Mouse (Mus musculus) liver, embryonic 16.5 days (tissue): ENCODE measurements around the gene 2300002M23Rik. TPM values are rescaled to one million over a fixed set of nuclear protein-coding genes. Genes with fewer than 3 reads are reported as not detected.

ENCODE experiments used
- ATAC-seq: fragments of 200-750 bp; cut with Nextera tagmentation; 2 replicates; pipeline ENCODE4 v1.8.0; 2017; ENCODE audit warnings: low read depth, mild to moderate bottlenecking, moderate number of reproducible peaks, moderate library complexity
- H3K27ac ChIP-seq: fragments of 300-500 bp; sonication (generic); 2 replicates; pipeline ENCODE4 v1.5.1; 2014; ENCODE audit warnings: mild to moderate bottlenecking, low read length
- H3K27me3 ChIP-seq: fragments of 300-500 bp; sonication (generic); 2 replicates; pipeline ENCODE4 v1.6.1; 2014; ENCODE audit warnings: low read depth, low read length, mixed read lengths; ENCODE audit not compliant: control insufficient read depth, insufficient read depth
- H3K36me3 ChIP-seq: fragments of 300-500 bp; sonication (generic); 2 replicates; pipeline ENCODE4 v1.6.1; 2014; ENCODE audit warnings: mild to moderate bottlenecking; ENCODE audit not compliant: control insufficient read depth, insufficient read depth
- H3K4me1 ChIP-seq: fragments of 300-500 bp; sonication (generic); 2 replicates; pipeline ENCODE4 v1.6.1; 2014; ENCODE audit warnings: low read depth, low read length, mixed read lengths; ENCODE audit not compliant: control insufficient read depth
- H3K4me2 ChIP-seq: fragments of 300-500 bp; sonication (generic); 2 replicates; pipeline ENCODE4 v1.6.1; 2014; ENCODE audit warnings: low read depth, low read length, mixed read lengths
- H3K4me3 ChIP-seq: fragments of 300-500 bp; sonication (generic); 2 replicates; pipeline ENCODE4 v1.5.1; 2014; ENCODE audit warnings: low read depth, mild to moderate bottlenecking, low read length
- H3K9ac ChIP-seq: fragments of 300-500 bp; sonication (generic); 2 replicates; pipeline ENCODE4 v1.6.1; 2014; ENCODE audit warnings: low read depth, low read length
- H3K9me3 ChIP-seq: fragments of 300-500 bp; sonication (generic); replicated peaks from 2 replicates; pipeline ENCODE4 v1.6.1; 2016; ENCODE audit warnings: low read length; ENCODE audit not compliant: control insufficient read depth
- WGBS: fragments of 180-500 bp; shearing (Covaris S2); extraction: QIAGEN DNeasy Blood & Tissue Kit; methylation state at CpG from one replicate; pipeline ENCODE4 v1.1.7; 2014; ENCODE audit not compliant: insufficient replicate concordance; 5-methylcytosine and 5-hydroxymethylcytosine counted together
- polyA plus RNA-seq: library from polyadenylated mRNA; unstranded; fragments of >200 nt; fragmentation: Nextera tagmentation; extraction: Ambion mirVana; gene quantifications from 2 replicates; pipeline ENCODE4 v1.2.1, GENCODE M21; 2015

2300002M23Rik gene
- polyA plus RNA-seq, 1 experiment from 2014 or later = not detected

DNA sequence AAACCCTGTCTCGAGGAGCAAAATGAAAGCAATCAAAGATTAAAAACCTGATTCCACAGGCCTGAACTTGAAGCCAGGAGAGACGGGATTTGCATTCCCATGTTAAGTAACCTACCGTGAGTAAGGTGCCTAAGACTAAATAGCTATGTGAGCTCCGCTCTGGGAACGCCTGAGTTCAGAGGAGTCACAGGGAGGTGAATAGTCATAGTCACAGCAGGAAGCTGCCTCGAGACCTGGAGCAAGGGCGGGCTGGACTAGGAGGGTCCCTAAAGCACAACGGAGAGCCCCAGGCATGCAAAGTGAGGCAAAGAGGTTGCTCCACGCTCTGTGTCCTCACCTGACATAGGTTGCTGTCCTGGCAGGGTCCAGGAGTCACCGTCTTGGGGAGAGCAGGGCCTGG, 27.7 kb upstream of the 2300002M23Rik start:
- Histone ChIP-seq H3K4me2 (no peak overlapping the region), H3K27ac (no peak overlapping the region), H3K27me3 (no peaks in the 10 kb centered on the region), H3K4me3 (no peak overlapping the region), H3K9me3 (no peaks in the 10 kb centered on the region), H3K4me1 (no peaks in the 10 kb centered on the region), H3K9ac (no peak overlapping the region), H3K36me3 (no peaks in the 10 kb centered on the region)
- 48% methylated on average over 10 of the region's 10 CpGs for WGBS
- ATAC-seq = no peak

DNA sequence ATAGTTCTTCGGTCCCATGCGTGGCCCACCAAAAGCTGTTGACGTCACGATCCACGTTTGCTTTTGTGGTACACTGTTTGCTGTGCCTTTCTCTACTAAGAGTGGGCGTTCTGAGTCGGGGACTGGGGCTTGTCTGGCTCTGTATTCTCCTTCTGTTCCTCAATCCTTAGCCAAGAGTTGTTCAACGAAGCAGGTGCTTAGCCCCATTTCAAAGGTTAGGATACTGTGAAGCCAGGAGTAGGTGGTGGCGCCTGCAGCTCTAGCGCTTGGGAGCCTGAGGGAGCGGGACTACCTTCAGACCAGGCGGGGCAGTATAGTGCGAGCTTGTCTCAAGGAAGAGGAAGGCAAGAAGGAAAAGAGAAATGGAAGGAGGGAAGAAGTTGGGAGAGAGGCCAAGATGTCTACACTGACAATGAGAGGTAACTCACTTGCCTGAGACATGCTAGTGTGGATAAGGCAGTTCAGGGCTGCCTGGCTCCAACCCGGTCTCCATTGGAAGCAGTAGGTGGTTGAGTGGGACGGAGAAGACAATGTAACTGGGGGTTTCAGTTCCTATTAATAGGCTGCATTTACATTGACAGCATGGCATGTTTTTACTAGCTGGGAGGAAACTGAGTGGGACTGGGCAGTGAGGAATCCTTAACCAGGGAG, 24.4 kb upstream of the 2300002M23Rik start:
- Histone ChIP-seq H3K27me3 (no peaks in the 10 kb centered on the region), H3K4me1 (no peaks in the 10 kb centered on the region), H3K27ac (no peak overlapping the region), H3K4me3 (no peak overlapping the region), H3K9me3 (no peaks in the 10 kb centered on the region), H3K4me2 (no peak overlapping the region), H3K36me3 (no peaks in the 10 kb centered on the region), H3K9ac (no peak overlapping the region)
- ATAC-seq = no peak
- 68% methylated on average over 15 of the region's 15 CpGs for WGBS

DNA sequence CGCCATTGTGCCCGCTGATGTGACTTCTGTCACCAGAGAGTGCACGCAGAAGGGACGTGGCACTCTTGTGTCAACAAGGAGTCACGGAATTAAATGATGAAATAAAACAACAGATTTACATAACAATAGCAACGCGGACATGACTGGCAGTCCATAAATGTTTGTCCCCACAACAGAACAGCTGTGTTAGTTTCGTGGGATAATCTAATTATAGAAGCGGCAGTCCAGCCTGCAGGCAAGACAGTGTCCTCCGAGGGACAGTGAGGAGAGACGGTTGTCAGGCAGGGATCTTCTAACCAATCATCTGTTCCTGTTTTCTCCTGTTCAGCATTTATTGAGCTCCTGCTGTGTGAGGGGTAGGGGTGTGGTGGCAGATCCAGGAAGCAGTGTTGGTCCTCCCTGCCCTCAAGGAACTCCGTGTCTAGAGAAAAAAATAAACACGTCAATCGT, 23.8 kb upstream of the 2300002M23Rik start:
- no peak overlapping the region for H3K9ac ChIP-seq
- H3K4me2 ChIP-seq = no peak overlapping the region
- no peak overlapping the region for H3K27ac ChIP-seq
- no peaks in the 10 kb centered on the region for H3K9me3 ChIP-seq
- WGBS = 51% methylated on average over 14 of the region's 14 CpGs
- H3K27me3 ChIP-seq = no peaks in the 10 kb centered on the region
- no peak overlapping the region for H3K4me3 ChIP-seq
- H3K36me3 ChIP-seq = no peaks in the 10 kb centered on the region
- no peaks in the 10 kb centered on the region for H3K4me1 ChIP-seq
- ATAC-seq = no peak

DNA sequence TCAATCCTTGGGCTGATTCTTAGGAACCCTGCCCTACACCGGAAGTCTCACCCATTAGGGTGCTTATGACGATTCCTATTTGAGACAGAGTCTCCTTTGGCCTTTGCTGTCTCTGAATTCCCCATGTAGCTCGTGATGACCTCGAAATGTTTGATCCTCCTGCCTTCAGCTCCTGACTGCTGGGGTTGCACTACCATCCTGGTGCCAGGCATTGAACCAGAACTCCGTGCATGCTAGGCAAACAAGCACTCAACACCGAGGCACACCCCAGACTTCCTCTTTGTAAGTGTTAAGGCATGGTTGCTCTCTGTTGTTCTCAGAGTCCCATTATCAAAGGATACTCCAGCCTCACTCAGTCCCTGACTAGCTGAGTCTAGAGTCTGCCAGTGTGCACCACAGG, 23.2 kb upstream of the 2300002M23Rik start:
- H3K4me3 ChIP-seq = no peak overlapping the region
- H3K27me3 ChIP-seq = no peaks in the 10 kb centered on the region
- no peak for ATAC-seq
- no peak overlapping the region for H3K9ac ChIP-seq
- no peaks in the 10 kb centered on the region for H3K4me1 ChIP-seq
- H3K36me3 ChIP-seq = no peaks in the 10 kb centered on the region
- no peak overlapping the region for H3K27ac ChIP-seq
- no peaks in the 10 kb centered on the region for H3K9me3 ChIP-seq
- H3K4me2 ChIP-seq = no peak overlapping the region
- 51% methylated on average over 6 of the region's 6 CpGs for WGBS

DNA sequence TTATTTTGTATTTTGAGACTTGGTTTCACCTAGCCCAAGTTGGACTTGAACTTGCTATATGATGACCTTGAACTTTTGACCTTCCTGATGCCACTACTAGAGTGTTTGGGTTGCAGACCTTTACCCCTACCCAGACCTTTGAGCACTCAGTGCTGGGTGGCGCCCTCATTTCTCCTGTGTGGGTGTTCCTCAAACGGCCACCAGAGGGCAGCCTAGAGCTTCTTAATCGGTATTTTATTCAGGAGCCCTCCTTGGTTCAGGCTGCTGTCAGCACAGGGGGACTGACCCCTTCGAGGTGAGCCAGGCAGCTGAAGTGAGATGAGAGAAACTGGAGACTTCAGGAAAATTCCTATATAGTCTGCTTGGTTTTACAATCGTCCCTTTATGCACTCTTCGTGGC, 22.6 kb upstream of the 2300002M23Rik start:
- no peak overlapping the region for H3K4me2 ChIP-seq
- no peaks in the 10 kb centered on the region for H3K27me3 ChIP-seq
- H3K9me3 ChIP-seq = no peaks in the 10 kb centered on the region
- H3K9ac ChIP-seq = no peak overlapping the region
- WGBS = 32% methylated on average over 6 of the region's 6 CpGs
- no peaks in the 10 kb centered on the region for H3K36me3 ChIP-seq
- no peak for ATAC-seq
- no peak overlapping the region for H3K4me3 ChIP-seq
- H3K27ac ChIP-seq = no peak overlapping the region
- H3K4me1 ChIP-seq = no peaks in the 10 kb centered on the region

DNA sequence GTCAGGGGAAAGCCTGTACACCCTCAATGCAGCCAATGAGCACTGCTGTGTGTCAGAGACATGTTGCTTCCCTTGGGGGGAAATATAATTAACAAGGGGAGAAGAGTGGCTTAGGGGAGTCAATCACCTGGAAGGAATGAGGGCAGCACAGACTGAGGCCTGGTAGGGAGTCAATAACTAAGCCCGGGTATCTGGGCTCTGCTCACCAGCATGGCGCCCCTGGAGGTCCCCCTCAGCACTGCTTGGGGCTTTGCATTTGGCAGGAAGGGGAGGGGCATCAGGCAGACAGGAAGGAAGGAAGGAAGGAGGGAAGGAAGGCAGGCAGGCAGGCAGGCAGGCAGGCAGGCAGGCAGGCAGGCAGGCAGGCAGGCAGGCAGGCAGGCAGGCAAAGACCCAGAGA, 19.8 kb upstream of the 2300002M23Rik start:
- Histone ChIP-seq H3K4me2 (no peak overlapping the region), H3K27ac (no peak overlapping the region), H3K4me1 (no peaks in the 10 kb centered on the region), H3K36me3 (no peaks in the 10 kb centered on the region), H3K9ac (no peak overlapping the region), H3K9me3 (no peaks in the 10 kb centered on the region), H3K27me3 (no peaks in the 10 kb centered on the region), H3K4me3 (no peak overlapping the region)
- no peak for ATAC-seq
- WGBS = 49% methylated on average over 2 of the region's 2 CpGs

DNA sequence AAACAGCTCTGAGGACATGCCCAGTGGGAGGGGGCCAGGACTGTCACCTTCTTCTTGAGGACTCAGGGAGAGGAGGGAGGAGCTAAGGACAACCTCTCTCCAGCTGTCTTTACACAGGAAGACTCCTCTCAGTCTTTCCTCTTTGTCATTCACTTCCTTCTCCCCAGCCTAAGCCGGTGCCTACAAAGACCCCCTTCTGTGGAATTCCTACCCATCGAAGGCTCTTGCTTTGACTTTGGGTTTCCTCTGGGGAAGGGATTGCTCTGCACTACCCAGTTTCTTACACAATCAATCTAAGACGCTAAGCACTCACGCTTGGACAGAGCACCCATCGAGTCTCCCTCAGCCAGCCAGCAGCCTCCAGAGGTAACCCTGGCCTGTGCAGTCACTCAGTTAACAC, 18.6 kb upstream of the 2300002M23Rik start:
- Histone ChIP-seq H3K27ac (no peak overlapping the region), H3K27me3 (no peaks in the 10 kb centered on the region), H3K9me3 (no peaks in the 10 kb centered on the region), H3K4me1 (no peaks in the 10 kb centered on the region), H3K9ac (no peak overlapping the region), H3K4me2 (no peak overlapping the region), H3K36me3 (no peaks in the 10 kb centered on the region), H3K4me3 (no peak overlapping the region)
- 18% methylated on average over 5 of the region's 5 CpGs for WGBS
- no peak for ATAC-seq

DNA sequence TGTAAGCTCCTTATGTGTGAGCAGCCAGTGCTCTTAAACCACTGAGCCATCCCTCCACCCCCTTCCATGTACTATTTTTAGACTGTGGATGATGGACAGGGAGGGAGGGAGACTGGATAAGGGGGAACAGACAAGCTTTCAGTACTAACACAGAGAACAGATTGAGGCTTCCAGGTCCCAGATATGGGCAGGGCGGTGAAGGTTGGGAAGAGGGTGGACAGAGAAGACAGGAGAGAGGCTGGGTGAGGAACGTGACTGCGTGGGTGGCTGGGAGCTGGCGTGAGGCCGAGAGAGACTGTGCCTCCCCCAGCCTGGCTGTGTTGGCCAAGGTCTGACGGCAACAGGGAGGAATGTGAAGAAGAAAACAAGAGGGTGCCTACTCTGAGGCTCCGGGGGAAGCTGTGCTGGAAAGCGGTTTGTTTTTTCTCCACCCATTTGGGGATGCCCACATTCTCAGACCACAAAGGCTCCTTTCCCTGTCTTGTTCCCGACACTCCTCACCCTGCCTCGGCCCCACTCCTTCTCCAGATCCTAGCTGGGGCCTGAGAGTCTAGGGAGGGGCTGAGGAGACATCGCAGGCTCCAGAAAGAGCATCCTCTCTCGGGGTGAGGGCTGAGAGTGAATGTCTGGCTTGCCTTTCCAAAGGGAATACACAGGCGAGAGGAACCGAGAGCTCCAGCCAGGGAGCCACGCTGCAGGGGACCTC, 17.7 kb upstream of the 2300002M23Rik start:
- Histone ChIP-seq H3K4me3 (no peak overlapping the region), H3K27ac (no peak overlapping the region), H3K4me2 (no peak overlapping the region), H3K9me3 (no peaks in the 10 kb centered on the region), H3K36me3 (no peaks in the 10 kb centered on the region), H3K9ac (no peak overlapping the region), H3K4me1 (no peaks in the 10 kb centered on the region), H3K27me3 (no peaks in the 10 kb centered on the region)
- ATAC-seq = peak; percentile 11; the same call in 1 of the 2 replicates
- WGBS = 50% methylated on average over 15 of the region's 15 CpGs

DNA sequence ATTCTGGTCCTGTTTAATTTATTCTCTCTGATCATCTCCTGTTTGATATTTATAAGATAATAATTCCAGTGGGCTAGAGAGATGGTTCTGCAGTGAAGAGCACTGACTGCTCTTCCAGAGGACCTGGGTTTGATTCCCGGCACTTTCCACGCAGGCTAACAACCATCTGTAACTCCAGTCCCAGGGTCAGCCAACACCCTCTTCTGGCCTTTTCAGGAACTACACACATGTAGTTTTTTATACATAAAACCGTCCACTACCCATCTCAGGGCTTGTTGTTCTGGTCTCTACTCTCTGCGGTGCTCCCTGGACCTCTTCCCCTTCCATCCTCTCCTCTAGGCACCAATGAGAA, 17.1 kb upstream of the 2300002M23Rik start:
- 69% methylated on average over 4 of the region's 4 CpGs for WGBS
- no peaks in the 10 kb centered on the region for H3K27me3 ChIP-seq
- no peaks in the 10 kb centered on the region for H3K9me3 ChIP-seq
- no peaks in the 10 kb centered on the region for H3K36me3 ChIP-seq
- no peak overlapping the region for H3K4me2 ChIP-seq
- no peaks in the 10 kb centered on the region for H3K4me1 ChIP-seq
- no peak overlapping the region for H3K27ac ChIP-seq
- H3K4me3 ChIP-seq = no peak overlapping the region
- H3K9ac ChIP-seq = no peak overlapping the region
- no peak for ATAC-seq
